Mouse (Mus musculus): ENCODE data around the gene Aqp12.

- TF ChIP-seq CTCF (IDR thresholded peaks at IDR 0.05; ENCODE audit: low read depth) (no peak), EP300 (IDR thresholded peaks at IDR 0.05; ENCODE audit: low read depth) (no peak)
Observed at GRCm38 (mm10) chr1:92978645-92979044, 27.5 kb upstream of the Aqp12 start.

All from heart, postnatal 0 days (tissue).